Mouse (Mus musculus) lung, adult 2 months (tissue): ENCODE measurements around the gene Tex38.

Experiments
- CTCF ChIP-seq: fragments of 200-500 bp; IDR thresholded peaks from 2 replicates; pipeline ENCODE4 v1.5.1; 2011; ENCODE audit warnings: mild to moderate bottlenecking, low read length, control low read depth; ENCODE audit not compliant: insufficient read depth
- POLR2A ChIP-seq: fragments of 200-500 bp; IDR thresholded peaks from 2 replicates; pipeline ENCODE4 v1.6.1; 2011; ENCODE audit warnings: low read depth, mild to moderate bottlenecking, control low read depth, low read length, borderline replicate concordance; ENCODE audit errors: extremely low read depth

- TF ChIP-seq CTCF (no peak), POLR2A (no peak)
These were observed 1.4 kb upstream of the Tex38 start for GRCm38 (mm10) chr4:115782026-115782805.
